Mouse (Mus musculus) hindbrain, embryonic 13.5 days (tissue): ENCODE data around the gene Hdac9. TPM values are rescaled to one million over a fixed set of nuclear protein-coding genes. Genes with fewer than 3 reads are reported as not detected.

Experiments used
- ATAC-seq: fragments of 200-750 bp; cut with Nextera tagmentation; 2 replicates; pipeline ENCODE4 v1.8.0; 2017; ENCODE audit warnings: moderate TSS enrichment; ENCODE audit not compliant: low FRiP score
- H3K27ac ChIP-seq: fragments of 300-500 bp; sonication (generic); 2 replicates; pipeline ENCODE4 v1.5.1; 2015; ENCODE audit warnings: inconsistent platforms, mild to moderate bottlenecking, moderate library complexity
- H3K27me3 ChIP-seq: fragments of 300-500 bp; sonication (generic); 2 replicates; pipeline ENCODE4 v1.6.1; 2015; ENCODE audit warnings: mild to moderate bottlenecking, inconsistent platforms
- H3K36me3 ChIP-seq: fragments of 300-500 bp; sonication (generic); 2 replicates; pipeline ENCODE4 v1.6.1; 2015; ENCODE audit warnings: mild to moderate bottlenecking, inconsistent platforms
- H3K4me1 ChIP-seq: fragments of 300-500 bp; sonication (generic); replicated peaks from 2 replicates; pipeline ENCODE4 v1.6.1; 2015; ENCODE audit warnings: inconsistent platforms
- H3K4me2 ChIP-seq: fragments of 300-500 bp; sonication (generic); 2 replicates; pipeline ENCODE4 v1.6.1; 2015; ENCODE audit warnings: inconsistent platforms, mild to moderate bottlenecking, moderate library complexity
- H3K4me3 ChIP-seq: fragments of 300-500 bp; sonication (generic); 2 replicates; pipeline ENCODE4 v1.5.1; 2015; ENCODE audit warnings: mild to moderate bottlenecking, inconsistent platforms
- H3K9ac ChIP-seq: fragments of 300-500 bp; sonication (generic); 2 replicates; pipeline ENCODE4 v1.6.1; 2015; ENCODE audit warnings: mild to moderate bottlenecking, inconsistent platforms
- H3K9me3 ChIP-seq: fragments of 300-500 bp; sonication (generic); 2 replicates; pipeline ENCODE4 v1.6.1; 2016; ENCODE audit warnings: inconsistent platforms
- WGBS: fragments of 180-500 bp; shearing (Covaris S2); methylation state at CpG from one replicate; pipeline ENCODE4 v1.1.7; 2015; 5-methylcytosine and 5-hydroxymethylcytosine counted together
- polyA plus RNA-seq: library from polyadenylated mRNA; unstranded; fragments of >200 nt; fragmentation: Nextera tagmentation; extraction: Ambion mirVana; gene quantifications from 2 replicates; pipeline ENCODE4 v1.2.1, GENCODE M21; 2015

The Hdac9 gene
- polyA plus RNA-seq, result 9.8 and 10.2 TPM in 2 replicates

DNA sequence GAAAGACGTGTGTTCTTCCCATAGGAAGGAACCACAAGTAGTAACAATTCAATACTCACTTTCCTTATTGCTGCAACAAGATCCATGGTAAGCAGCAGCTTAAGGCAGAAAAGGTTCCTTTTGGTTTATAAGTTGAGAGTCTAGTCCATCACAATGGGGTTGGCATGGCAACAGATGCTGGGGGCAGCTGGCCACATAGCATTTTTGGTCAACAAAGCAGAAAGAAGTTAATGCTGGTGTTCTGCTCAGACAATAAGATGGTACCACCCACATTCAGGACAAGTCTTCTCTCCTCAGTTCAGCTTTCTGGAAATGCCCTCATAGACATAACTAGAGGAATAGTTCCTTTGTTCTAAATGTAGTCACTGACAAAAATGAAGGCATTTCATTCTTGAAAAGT is at the start of gene Hdac9:
Gene Hdac9 (minus strand): TSS at position 101 of the 400 bp plus-strand sequence.
- no peak for ATAC-seq
- no peak within 1 kb of the TSS for H3K9ac ChIP-seq
- H3K36me3 ChIP-seq, result no peaks in the 10 kb centered on the region
- H3K4me1 ChIP-seq, result no peaks in the 10 kb centered on the region
- H3K4me2 ChIP-seq, result no peak within 1 kb of the TSS
- H3K27ac ChIP-seq, result no peak within 1 kb of the TSS
- no peak within 1 kb of the TSS for H3K4me3 ChIP-seq
- H3K27me3 ChIP-seq, result no peaks in the 10 kb centered on the region
- 35% methylated on average over 1 of the region's 1 CpGs for WGBS
- H3K9me3 ChIP-seq, result no peaks in the 10 kb centered on the region

DNA sequence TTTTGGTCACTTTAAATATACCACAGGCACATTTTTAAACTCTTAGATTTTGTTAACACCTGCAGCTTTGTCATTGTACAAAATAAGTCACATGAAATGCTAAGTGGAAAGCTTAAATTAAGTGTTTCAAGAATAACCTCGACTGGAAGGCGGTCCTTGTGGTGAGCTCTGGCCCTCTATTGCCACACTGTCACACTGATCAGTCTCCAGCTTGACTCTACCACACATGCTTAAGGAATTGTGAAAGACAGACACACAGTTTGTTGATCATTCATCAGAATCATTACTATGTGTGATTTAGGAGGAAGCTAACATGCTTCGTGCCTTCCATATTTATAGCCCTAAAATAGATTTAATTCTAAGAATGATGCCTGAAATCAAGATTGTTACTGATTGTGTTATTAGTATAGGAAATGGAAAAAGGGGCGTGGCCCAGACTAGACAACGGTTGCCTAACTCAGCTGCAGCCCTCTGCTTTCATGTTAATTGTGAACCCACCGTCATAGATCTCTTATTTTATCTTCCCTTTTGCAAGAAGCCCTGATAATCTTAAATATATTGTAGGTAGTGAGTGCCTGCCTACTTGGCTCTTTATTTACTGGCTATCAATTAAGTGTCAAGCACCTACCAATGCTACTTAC is 32.3 kb upstream of the Hdac9 start:
- Histone ChIP-seq H3K4me3 (no peak overlapping the region), H3K27ac (no peak overlapping the region), H3K9me3 (no peaks in the 10 kb centered on the region), H3K36me3 (no peaks in the 10 kb centered on the region), H3K9ac (no peak overlapping the region), H3K4me2 (no peak overlapping the region), H3K27me3 (no peaks in the 10 kb centered on the region), H3K4me1 (no peaks in the 10 kb centered on the region)
- 90% methylated on average over 6 of the region's 6 CpGs for WGBS
- no peak for ATAC-seq

DNA sequence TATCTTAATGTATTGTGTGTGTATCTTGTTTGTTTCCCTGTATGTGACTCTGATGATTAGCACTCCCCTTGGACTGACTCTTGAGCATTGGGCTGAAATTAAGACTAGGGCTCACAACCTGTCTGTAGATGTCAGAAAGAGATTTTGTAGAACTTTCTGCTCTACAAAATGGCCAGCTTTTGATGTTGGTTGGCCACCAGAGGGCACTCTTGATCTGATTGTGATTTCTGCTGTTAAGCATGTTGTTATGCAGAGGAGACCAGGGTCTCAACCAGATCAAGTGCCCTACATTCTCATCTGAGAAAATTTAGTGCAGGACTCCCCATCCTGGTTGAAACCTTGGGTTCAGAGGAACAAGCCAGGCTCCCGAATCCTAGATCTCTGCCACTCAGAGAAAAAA is 21.0 kb upstream of the Hdac9 start:
- Histone ChIP-seq H3K4me1 (no peaks in the 10 kb centered on the region), H3K36me3 (no peaks in the 10 kb centered on the region), H3K27ac (no peak overlapping the region), H3K4me2 (no peak overlapping the region), H3K4me3 (no peak overlapping the region), H3K9me3 (peaks cover 8% of the 10 kb centered on the region; the same call in 1 of the 2 replicates), H3K9ac (no peak overlapping the region), H3K27me3 (no peaks in the 10 kb centered on the region)
- no peak for ATAC-seq
- 96% methylated on average over 1 of the region's 1 CpGs for WGBS

DNA sequence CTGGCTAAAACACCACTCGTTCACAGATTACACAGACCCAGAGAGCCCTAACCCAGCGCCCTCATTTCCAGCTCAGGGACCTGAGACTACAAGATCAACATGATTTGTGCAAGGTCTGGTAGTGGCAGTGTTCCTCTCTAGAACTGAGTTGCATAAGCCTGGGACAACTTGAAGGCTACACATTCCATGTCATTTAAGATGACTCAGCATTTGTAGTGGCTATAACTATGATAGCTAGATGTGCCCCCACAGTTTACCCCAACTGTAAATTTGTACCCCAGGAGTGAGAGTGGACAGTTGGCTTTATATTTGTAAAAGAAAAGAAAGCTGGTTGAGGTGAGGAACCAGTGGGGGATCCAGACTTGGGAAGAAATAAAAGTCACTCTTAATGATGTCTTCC is 8.9 kb downstream of the Hdac9 start:
- Histone ChIP-seq H3K4me2 (peak overlapping the region; percentile 80), H3K27ac (no peak overlapping the region), H3K27me3 (peaks cover 19% of the 10 kb centered on the region), H3K9ac (no peak overlapping the region), H3K4me3 (0 out of 2 replicates have a peak overlapping the region, but pooled peaks have one; percentile 71), H3K4me1 (peaks cover 11% of the 10 kb centered on the region), H3K36me3 (no peaks in the 10 kb centered on the region), H3K9me3 (no peaks in the 10 kb centered on the region)
- ATAC-seq, result no peak
- 70% methylated on average over 2 of the region's 2 CpGs for WGBS

DNA sequence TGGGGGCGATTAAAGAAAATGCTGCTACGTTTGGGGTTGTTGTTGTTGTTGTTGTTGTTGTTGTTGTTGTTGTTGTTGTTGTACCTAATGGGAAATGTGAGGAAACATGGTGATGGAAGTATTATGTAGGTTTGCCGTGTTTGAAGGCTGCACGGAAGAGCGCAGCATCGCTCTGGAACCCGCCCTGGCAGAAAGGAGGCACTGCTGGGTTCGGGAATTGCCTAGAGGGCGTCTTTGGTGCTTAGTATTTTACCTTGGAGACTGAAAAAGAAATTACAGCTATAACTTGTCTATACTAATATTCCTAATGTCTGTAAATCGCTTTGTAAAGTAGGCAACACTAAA is 9.4 kb downstream of the Hdac9 start:
- no peaks in the 10 kb centered on the region for H3K36me3 ChIP-seq
- H3K4me3 ChIP-seq, result peak overlapping the region; percentile 71
- no peaks in the 10 kb centered on the region for H3K9me3 ChIP-seq
- peaks cover 11% of the 10 kb centered on the region for H3K4me1 ChIP-seq
- H3K9ac ChIP-seq, result peak overlapping the region; percentile 78
- peak overlapping the region; percentile 81 for H3K27ac ChIP-seq
- peak overlapping the region; percentile 80 for H3K4me2 ChIP-seq
- ATAC-seq, result peak; percentile 75
- peaks cover 19% of the 10 kb centered on the region for H3K27me3 ChIP-seq
- 3% methylated on average over 10 of the region's 10 CpGs for WGBS

DNA sequence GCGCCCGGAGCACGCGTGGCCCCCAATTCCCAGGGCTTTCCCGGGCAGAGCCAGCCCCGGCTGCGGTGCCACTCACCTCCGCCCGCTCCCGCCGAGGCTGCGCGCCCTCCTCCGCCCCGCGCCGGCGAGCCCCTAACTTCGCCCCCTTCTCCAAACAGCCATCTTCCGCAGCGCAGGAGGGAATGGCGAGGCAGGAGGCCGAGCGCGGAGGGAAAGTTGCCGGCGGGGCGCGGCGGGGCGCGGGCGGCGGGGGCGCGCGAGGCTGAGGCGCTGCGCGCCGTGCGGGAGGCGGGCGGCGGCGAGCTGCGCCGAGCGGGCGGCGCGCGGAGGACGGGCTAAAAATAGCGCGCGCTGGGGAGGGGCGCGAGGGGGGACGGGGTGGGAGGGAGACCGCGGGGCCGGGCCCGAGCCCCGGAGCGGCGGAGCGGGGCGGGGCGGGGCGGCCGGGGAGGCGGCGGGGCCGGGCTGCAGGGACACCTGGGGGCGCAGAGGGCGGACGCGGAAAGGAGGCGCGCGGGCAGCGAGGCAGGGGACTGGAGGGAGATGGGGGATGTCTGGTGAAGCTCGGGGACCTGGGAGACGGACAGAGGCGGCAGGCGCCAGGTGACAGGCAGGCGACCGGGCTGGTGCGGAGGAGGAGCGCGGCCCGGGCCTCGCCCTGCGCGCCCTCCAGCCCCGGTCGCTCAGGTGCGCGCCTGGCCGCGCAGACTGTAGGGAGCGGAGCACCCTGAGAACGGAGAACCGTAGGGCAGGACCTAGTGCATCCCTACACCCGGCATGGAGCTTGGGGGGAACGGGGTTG is 10.0 kb downstream of the Hdac9 start:
- peak overlapping the region; percentile 78 for H3K9ac ChIP-seq
- ATAC-seq, result peak; percentile 93
- no peaks in the 10 kb centered on the region for H3K36me3 ChIP-seq

DNA sequence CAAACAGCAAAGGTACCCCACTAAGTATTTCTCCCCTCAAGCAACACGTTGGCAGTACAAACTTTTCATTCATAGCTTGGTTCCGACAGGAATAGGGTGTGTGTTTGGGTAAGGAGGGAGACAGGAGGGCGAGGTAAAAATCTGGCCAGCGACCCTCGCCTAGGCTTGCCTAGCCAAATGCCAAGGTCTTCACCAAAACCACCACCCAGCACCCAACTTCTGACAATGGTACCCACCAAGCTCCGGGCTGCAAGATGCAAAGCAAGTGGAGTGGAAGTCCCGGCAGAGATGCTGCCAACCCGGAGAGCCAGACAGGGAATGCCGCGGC is 10.6 kb downstream of the Hdac9 start:
- H3K36me3 ChIP-seq, result no peaks in the 10 kb centered on the region
- H3K27ac ChIP-seq, result no peak overlapping the region
- H3K4me3 ChIP-seq, result peak overlapping the region; percentile 71
- 0 out of 2 replicates have a peak, but pooled peaks have one; percentile 2 for ATAC-seq
- WGBS, result 2% methylated on average over 10 of the region's 10 CpGs
- peaks cover 19% of the 10 kb centered on the region for H3K27me3 ChIP-seq
- H3K9me3 ChIP-seq, result no peaks in the 10 kb centered on the region
- H3K4me1 ChIP-seq, result peaks cover 11% of the 10 kb centered on the region
- peak overlapping the region; percentile 78 for H3K9ac ChIP-seq
- peak overlapping the region; percentile 80 for H3K4me2 ChIP-seq

More for the DNA sequence above, 10.0 kb downstream of the Hdac9 start:
- Histone ChIP-seq H3K9me3 (no peaks in the 10 kb centered on the region), H3K4me1 (peaks cover 11% of the 10 kb centered on the region), H3K27me3 (peaks cover 19% of the 10 kb centered on the region), H3K27ac (peak overlapping the region; percentile 81), H3K4me2 (peak overlapping the region; percentile 80), H3K4me3 (peak overlapping the region; percentile 71)
- under 1% methylated on average over 91 of the region's 107 CpGs for WGBS

DNA sequence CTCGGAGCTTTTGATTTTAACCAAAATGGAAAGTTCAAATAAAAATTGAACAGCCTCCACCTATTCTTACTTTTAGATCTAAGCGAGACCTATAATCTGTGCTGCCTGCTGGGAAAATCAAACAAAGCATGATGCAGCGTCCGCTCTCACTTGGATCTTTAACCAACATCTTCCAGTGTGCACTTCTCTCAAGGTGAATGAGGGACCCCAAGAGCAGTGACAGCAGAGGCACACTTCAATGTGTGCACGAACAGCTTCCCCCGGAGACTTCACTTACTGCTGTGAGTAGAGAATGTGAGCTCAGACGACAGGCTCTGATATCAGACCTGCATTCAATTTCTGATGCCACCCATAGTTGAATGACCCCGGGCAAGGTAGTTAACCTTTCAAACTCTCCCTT is 16.7 kb downstream of the Hdac9 start:
- Histone ChIP-seq H3K9ac (no peak overlapping the region), H3K9me3 (no peaks in the 10 kb centered on the region), H3K4me3 (no peak overlapping the region), H3K4me2 (no peak overlapping the region), H3K36me3 (no peaks in the 10 kb centered on the region), H3K27me3 (peaks cover 12% of the 10 kb centered on the region; the same call in 1 of the 2 replicates), H3K4me1 (no peaks in the 10 kb centered on the region), H3K27ac (no peak overlapping the region)
- ATAC-seq, result no peak
- 53% methylated on average over 8 of the region's 8 CpGs for WGBS

DNA sequence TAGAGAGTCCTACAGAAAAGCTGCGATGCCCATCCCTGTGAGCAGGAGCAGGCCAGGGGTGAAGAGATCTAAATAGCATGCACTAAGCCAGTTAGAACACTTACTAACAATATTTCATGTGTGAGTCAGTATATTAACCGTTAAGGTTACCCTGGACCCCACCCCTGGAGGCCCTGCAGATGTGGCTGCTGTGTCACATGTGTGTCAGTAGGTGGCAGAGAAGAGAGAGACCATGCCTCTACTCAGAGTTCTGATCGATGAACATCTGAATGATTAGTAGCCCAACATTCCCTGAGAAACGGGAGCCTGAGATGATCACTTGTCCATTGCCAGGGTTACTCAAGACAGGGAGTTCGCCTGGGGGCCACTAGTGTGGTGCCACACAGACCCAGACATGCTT is 22.0 kb downstream of the Hdac9 start:
- 85% methylated on average over 5 of the region's 5 CpGs for WGBS
- Histone ChIP-seq H3K27me3 (no peaks in the 10 kb centered on the region), H3K27ac (no peak overlapping the region), H3K36me3 (no peaks in the 10 kb centered on the region), H3K4me2 (no peak overlapping the region), H3K4me3 (no peak overlapping the region), H3K4me1 (no peaks in the 10 kb centered on the region), H3K9ac (no peak overlapping the region), H3K9me3 (no peaks in the 10 kb centered on the region)
- ATAC-seq, result no peak

DNA sequence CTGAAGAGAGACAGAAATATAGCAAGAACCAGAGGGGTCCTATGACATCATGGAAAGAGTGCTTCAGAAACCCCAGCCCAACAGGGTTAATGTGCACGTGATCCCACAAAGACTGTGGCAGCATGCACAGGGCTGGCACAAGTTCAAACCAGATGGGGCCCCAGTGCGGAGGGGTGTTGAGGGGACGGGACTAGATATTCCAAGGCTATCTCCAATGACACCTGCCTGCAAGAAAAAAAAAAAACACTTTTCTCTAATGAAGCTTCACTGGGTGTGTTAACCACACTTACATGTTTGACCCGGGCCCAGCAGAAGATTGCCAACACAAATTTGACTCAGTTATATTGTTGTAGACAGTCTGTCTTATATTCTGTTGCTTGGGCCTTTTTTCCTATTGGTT is 28.2 kb downstream of the Hdac9 start:
- no peak for ATAC-seq
- Histone ChIP-seq H3K4me2 (no peak overlapping the region), H3K27me3 (no peaks in the 10 kb centered on the region), H3K4me1 (no peaks in the 10 kb centered on the region), H3K36me3 (no peaks in the 10 kb centered on the region), H3K27ac (no peak overlapping the region), H3K4me3 (no peak overlapping the region), H3K9me3 (no peaks in the 10 kb centered on the region), H3K9ac (no peak overlapping the region)
- 84% methylated on average over 4 of the region's 4 CpGs for WGBS

DNA sequence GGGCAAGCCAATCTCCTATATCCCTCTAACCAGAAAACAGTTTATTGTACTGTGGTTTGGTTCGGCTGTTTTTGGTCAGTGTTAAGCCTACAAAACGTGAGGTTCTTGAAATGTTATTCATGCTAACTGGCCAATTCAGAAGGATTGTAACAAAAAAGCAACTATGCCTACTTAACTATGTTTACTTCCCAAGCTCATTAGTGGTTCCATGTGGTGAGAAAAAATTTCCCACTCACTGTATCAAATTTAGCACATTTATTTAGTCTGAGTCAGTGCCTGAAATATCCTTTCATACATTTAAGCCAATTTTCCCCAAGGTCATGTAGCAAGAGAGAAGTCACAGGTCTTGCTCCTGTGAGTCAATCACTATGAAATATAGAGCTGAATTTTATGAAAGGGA is 42.0 kb downstream of the Hdac9 start:
- no peaks in the 10 kb centered on the region for H3K9me3 ChIP-seq
- no peak for ATAC-seq
- no peak overlapping the region for H3K9ac ChIP-seq
- no peaks in the 10 kb centered on the region for H3K36me3 ChIP-seq
- no peaks in the 10 kb centered on the region for H3K4me1 ChIP-seq
- H3K27ac ChIP-seq, result no peak overlapping the region
- H3K4me3 ChIP-seq, result no peak overlapping the region
- H3K27me3 ChIP-seq, result no peaks in the 10 kb centered on the region
- no peak overlapping the region for H3K4me2 ChIP-seq
- WGBS, result 80% methylated on average over 2 of the region's 2 CpGs

DNA sequence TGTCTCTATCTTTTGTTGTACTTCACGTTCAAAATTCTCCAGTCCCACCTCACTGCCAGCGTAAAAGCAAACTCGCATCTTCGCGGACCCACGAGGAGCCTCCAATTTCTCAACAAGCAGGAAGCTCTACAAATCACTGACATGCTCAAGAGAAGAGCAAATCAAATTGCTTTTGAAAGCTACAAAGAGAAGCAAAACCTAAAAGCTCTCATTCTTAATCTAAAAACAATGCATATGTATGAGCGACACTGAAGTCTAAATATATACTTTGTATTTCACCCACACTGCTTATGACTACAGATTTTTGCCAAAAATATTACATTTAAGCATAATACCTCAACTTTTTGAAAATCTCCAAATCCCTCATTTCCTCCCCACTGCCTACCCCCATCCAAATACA is 45.9 kb downstream of the Hdac9 start:
- no peak overlapping the region for H3K4me3 ChIP-seq
- no peaks in the 10 kb centered on the region for H3K36me3 ChIP-seq
- no peak for ATAC-seq
- no peak overlapping the region for H3K27ac ChIP-seq
- no peak overlapping the region for H3K9ac ChIP-seq
- no peaks in the 10 kb centered on the region for H3K4me1 ChIP-seq
- WGBS, result 56% methylated on average over 7 of the region's 7 CpGs
- H3K9me3 ChIP-seq, result no peaks in the 10 kb centered on the region
- no peak overlapping the region for H3K4me2 ChIP-seq
- H3K27me3 ChIP-seq, result no peaks in the 10 kb centered on the region

DNA sequence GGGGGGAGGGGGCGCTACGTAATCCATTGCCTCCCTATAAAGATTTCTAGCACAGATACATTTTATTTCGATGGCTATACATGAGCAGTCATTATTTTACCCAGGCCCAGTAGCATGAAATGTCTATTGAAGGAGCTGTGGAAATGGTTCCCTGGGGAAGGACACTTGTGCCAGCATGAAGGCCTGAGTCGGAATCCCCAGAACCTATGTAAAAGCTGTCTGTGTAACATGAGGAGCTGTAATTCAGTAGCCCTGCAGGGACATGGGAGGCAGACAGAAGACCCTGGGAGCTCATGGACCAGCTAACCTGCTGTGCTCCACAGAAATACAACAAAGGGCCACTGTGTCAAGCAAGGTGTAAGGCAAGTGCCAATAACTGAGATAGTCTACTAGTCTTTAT is 75.7 kb downstream of the Hdac9 start:
- H3K4me2 ChIP-seq, result no peak overlapping the region
- no peak overlapping the region for H3K27ac ChIP-seq
- no peak for ATAC-seq
- no peak overlapping the region for H3K4me3 ChIP-seq
- 78% methylated on average over 4 of the region's 4 CpGs for WGBS
- no peaks in the 10 kb centered on the region for H3K9me3 ChIP-seq
- H3K4me1 ChIP-seq, result peaks cover 8% of the 10 kb centered on the region
- H3K36me3 ChIP-seq, result no peaks in the 10 kb centered on the region
- H3K27me3 ChIP-seq, result peaks cover 25% of the 10 kb centered on the region
- no peak overlapping the region for H3K9ac ChIP-seq
